Mouse (Mus musculus) hindbrain, postnatal 0 days (tissue): Measurements from ENCODE around the gene Sbno2. TPM values are rescaled to one million over a fixed set of nuclear protein-coding genes. Genes with fewer than 3 reads are reported as not detected.

ENCODE experiments used
- ATAC-seq: fragments of 200-750 bp; cut with Nextera tagmentation; 2 replicates; pipeline ENCODE4 v1.8.0; 2017; ENCODE audit warnings: mild to moderate bottlenecking, moderate TSS enrichment, moderate library complexity
- DNase-seq: peaks from one replicate; pipeline ENCODE4 v3.0.0-alpha.2; 2015; ENCODE audit warnings: low spot score
- H3K27ac ChIP-seq: fragments of 300-500 bp; sonication (generic); 2 replicates; pipeline ENCODE4 v1.5.1; 2014; ENCODE audit warnings: mild to moderate bottlenecking
- H3K27me3 ChIP-seq: fragments of 300-500 bp; sonication (generic); 2 replicates; pipeline ENCODE4 v1.6.1; 2014; ENCODE audit warnings: low read length, mixed read lengths; ENCODE audit not compliant: insufficient read depth
- H3K36me3 ChIP-seq: fragments of 300-500 bp; sonication (generic); 2 replicates; pipeline ENCODE4 v1.6.1; 2014; ENCODE audit warnings: low read length, mixed read lengths; ENCODE audit not compliant: insufficient read depth
- H3K4me1 ChIP-seq: fragments of 300-500 bp; sonication (generic); 2 replicates; pipeline ENCODE4 v1.6.1; 2014; ENCODE audit warnings: antibody characterized with exemption, low read length, mixed read lengths; ENCODE audit not compliant: insufficient read depth
- H3K4me2 ChIP-seq: fragments of 300-500 bp; sonication (generic); 2 replicates; pipeline ENCODE4 v1.6.1; 2014; ENCODE audit warnings: low read depth, mild to moderate bottlenecking, low read length, moderate library complexity, mixed read lengths
- H3K4me3 ChIP-seq: fragments of 300-500 bp; sonication (generic); 2 replicates; pipeline ENCODE4 v1.5.1; 2014; ENCODE audit warnings: low read length
- H3K9ac ChIP-seq: fragments of 300-500 bp; sonication (generic); replicated peaks from 2 replicates; pipeline ENCODE4 v1.6.1; 2014; ENCODE audit warnings: mild to moderate bottlenecking, low read length, moderate library complexity, mixed read lengths
- H3K9me3 ChIP-seq: fragments of 300-500 bp; sonication (generic); 2 replicates; pipeline ENCODE4 v1.6.1; 2016; ENCODE audit warnings: low read length, mixed read lengths
- CTCF ChIP-seq: IDR thresholded peaks from 2 replicates; pipeline ENCODE4 v1.5.1; 2016; ENCODE audit warnings: antibody characterized with exemption, control low read depth, low read depth
- WGBS: fragments of 180-500 bp; shearing (Covaris S2); extraction: QIAGEN DNeasy Blood & Tissue Kit; methylation state at CpG from one replicate; pipeline ENCODE4 v1.1.7; 2014; 5-methylcytosine and 5-hydroxymethylcytosine counted together
- polyA plus RNA-seq: library from polyadenylated mRNA; unstranded; fragments of >200 nt; fragmentation: Nextera tagmentation; extraction: Ambion mirVana; gene quantifications from 2 replicates; pipeline ENCODE4 v1.2.1, GENCODE M21; 2015
- total RNA-seq: library from RNA; depleted of rRNA; stranded (reverse); fragments of >200 nt; gene quantifications from 2 replicates; pipeline ENCODE4 v1.2.3, GENCODE M21; 2014

The Sbno2 gene
- total and polyA plus RNA-seq, 2 experiments from 2014 or later, result 6.9 to 23.7 TPM

- Histone ChIP-seq H3K4me1 (no peaks in the 10 kb centered on the region), H3K4me2 (no peak overlapping the region), H3K27me3 (no peaks in the 10 kb centered on the region), H3K27ac (no peak overlapping the region), H3K9ac (no peak overlapping the region), H3K36me3 (no peaks in the 10 kb centered on the region), H3K9me3 (no peaks in the 10 kb centered on the region), H3K4me3 (no peak overlapping the region)
- WGBS, result 61% methylated on average over 12 of the region's 12 CpGs
- no peak for ATAC-seq
- no peak for DNase-seq
- no peak for TF ChIP-seq CTCF
These were observed 79.5 kb downstream of the Sbno2 start for GRCm38 (mm10) chr10:80025889-80026288.

GRCm38 (mm10) chr10:80025463-80025862 lies 79.9 kb downstream of the Sbno2 start:
- ATAC-seq, result no peak
- no peak for DNase-seq
- WGBS, result 78% methylated on average over 10 of the region's 10 CpGs

GRCm38 (mm10) chr10:80025044-80025347 lies 80.4 kb downstream of the Sbno2 start:
- Histone ChIP-seq H3K9ac (no peak overlapping the region), H3K27me3 (no peaks in the 10 kb centered on the region; the same call in 1 of the 2 replicates), H3K4me2 (no peak overlapping the region), H3K9me3 (no peaks in the 10 kb centered on the region), H3K4me1 (no peaks in the 10 kb centered on the region), H3K4me3 (no peak overlapping the region), H3K36me3 (no peaks in the 10 kb centered on the region), H3K27ac (no peak overlapping the region)
- WGBS, result 44% methylated on average over 4 of the region's 4 CpGs
- no peak for TF ChIP-seq CTCF
- DNase-seq (no peak), ATAC-seq (no peak)

More at GRCm38 (mm10) chr10:80025463-80025862, 79.9 kb downstream of the Sbno2 start:
- H3K9ac ChIP-seq, result no peak overlapping the region
- H3K27me3 ChIP-seq, result no peaks in the 10 kb centered on the region
- H3K4me2 ChIP-seq, result no peak overlapping the region
- no peak for TF ChIP-seq CTCF
- H3K36me3 ChIP-seq, result no peaks in the 10 kb centered on the region
- H3K4me1 ChIP-seq, result no peaks in the 10 kb centered on the region
- no peak overlapping the region for H3K27ac ChIP-seq
- H3K4me3 ChIP-seq, result no peak overlapping the region
- H3K9me3 ChIP-seq, result no peaks in the 10 kb centered on the region

- WGBS, result 69% methylated on average over 15 of the region's 15 CpGs
- Histone ChIP-seq H3K36me3 (no peaks in the 10 kb centered on the region), H3K9ac (no peak overlapping the region), H3K27me3 (no peaks in the 10 kb centered on the region; the same call in 1 of the 2 replicates), H3K9me3 (no peaks in the 10 kb centered on the region), H3K4me2 (no peak overlapping the region), H3K27ac (no peak overlapping the region), H3K4me3 (no peak overlapping the region), H3K4me1 (no peaks in the 10 kb centered on the region)
- DNase-seq (no peak), ATAC-seq (no peak)
- TF ChIP-seq CTCF, result no peak
These were observed 80.9 kb downstream of the Sbno2 start for GRCm38 (mm10) chr10:80024229-80025043.

GRCm38 (mm10) chr10:80023758-80024157 lies 81.6 kb downstream of the Sbno2 start:
- Histone ChIP-seq H3K9me3 (no peaks in the 10 kb centered on the region), H3K9ac (no peak overlapping the region), H3K36me3 (no peaks in the 10 kb centered on the region), H3K4me3 (no peak overlapping the region), H3K27me3 (peaks cover under 1% of the 10 kb centered on the region; the same call in 1 of the 2 replicates), H3K4me1 (no peaks in the 10 kb centered on the region), H3K27ac (no peak overlapping the region), H3K4me2 (no peak overlapping the region)
- TF ChIP-seq CTCF, result no peak
- DNase-seq, result no peak
- WGBS, result 72% methylated on average over 5 of the region's 5 CpGs
- ATAC-seq, result no peak

- Histone ChIP-seq H3K4me2 (no peak overlapping the region), H3K36me3 (no peaks in the 10 kb centered on the region), H3K4me1 (no peaks in the 10 kb centered on the region), H3K9ac (no peak overlapping the region), H3K4me3 (no peak overlapping the region), H3K9me3 (no peaks in the 10 kb centered on the region), H3K27ac (no peak overlapping the region), H3K27me3 (peaks cover 4% of the 10 kb centered on the region; the same call in 1 of the 2 replicates)
- ATAC-seq, result no peak
- no peak for DNase-seq
- 90% methylated on average over 8 of the region's 8 CpGs for WGBS
- TF ChIP-seq CTCF, result no peak
These were observed 82.6 kb downstream of the Sbno2 start for GRCm38 (mm10) chr10:80022806-80023205.

- H3K27me3 ChIP-seq, result peaks cover 4% of the 10 kb centered on the region; the same call in 1 of the 2 replicates
- H3K4me2 ChIP-seq, result no peak overlapping the region
- no peak for TF ChIP-seq CTCF
- H3K4me3 ChIP-seq, result no peak overlapping the region
- WGBS, result 87% methylated on average over 12 of the region's 12 CpGs
- no peak for ATAC-seq
- H3K9me3 ChIP-seq, result no peaks in the 10 kb centered on the region
- H3K36me3 ChIP-seq, result no peaks in the 10 kb centered on the region
- no peak for DNase-seq
- H3K27ac ChIP-seq, result no peak overlapping the region
- no peaks in the 10 kb centered on the region for H3K4me1 ChIP-seq
- no peak overlapping the region for H3K9ac ChIP-seq
These were observed 83.2 kb downstream of the Sbno2 start for GRCm38 (mm10) chr10:80022164-80022563.
